Mouse (Mus musculus) kidney, adult 8-10 months (tissue): ENCODE measurements around the gene Olfr122.

Experiments used
- DNase-seq, 2 experiments: peaks; one replicate each; pipeline ENCODE4 v3.0.0; 2022

Gene Olfr122

GRCm38 (mm10) chr17:37768307-37768706 is at the start of gene Olfr122:
TSS of gene Olfr122 (plus strand) at chr17:37768607.
- DNase-seq: no peak

- no peak for DNase-seq
These were observed 46.9 kb upstream of the Olfr122 start, which contains the start of gene Olfr120 for GRCm38 (mm10) chr17:37721508-37721907. TSS of gene Olfr120 (plus strand) at chr17:37721808.

- no peak for DNase-seq
These were observed 30.3 kb upstream of the Olfr122 start for GRCm38 (mm10) chr17:37738070-37738469.

GRCm38 (mm10) chr17:37793229-37793628 is 24.8 kb downstream of the Olfr122 start, which contains the start of gene Olfr123:
TSS of gene Olfr123 (plus strand) at chr17:37793529.
- no peak for DNase-seq

GRCm38 (mm10) chr17:37799588-37799987 is 31.2 kb downstream of the Olfr122 start, which contains the start of gene Olfr124:
TSS of gene Olfr124 (plus strand) at chr17:37799888.
- no peak for DNase-seq
